Mouse (Mus musculus) ES-CJ7 (cell line): ENCODE results near the gene Eif4a1.
"Not testable (repeated sequence)": the region's sequence is repeated elsewhere in the genome, so short reads cannot be mapped to it uniquely, and the experiment has no call there.

Experiments
- DNase-seq: peaks from one replicate; pipeline ENCODE4 v3.0.0; 2011; ENCODE audit warnings: low read depth, low spot score

The Eif4a1 gene

DNA sequence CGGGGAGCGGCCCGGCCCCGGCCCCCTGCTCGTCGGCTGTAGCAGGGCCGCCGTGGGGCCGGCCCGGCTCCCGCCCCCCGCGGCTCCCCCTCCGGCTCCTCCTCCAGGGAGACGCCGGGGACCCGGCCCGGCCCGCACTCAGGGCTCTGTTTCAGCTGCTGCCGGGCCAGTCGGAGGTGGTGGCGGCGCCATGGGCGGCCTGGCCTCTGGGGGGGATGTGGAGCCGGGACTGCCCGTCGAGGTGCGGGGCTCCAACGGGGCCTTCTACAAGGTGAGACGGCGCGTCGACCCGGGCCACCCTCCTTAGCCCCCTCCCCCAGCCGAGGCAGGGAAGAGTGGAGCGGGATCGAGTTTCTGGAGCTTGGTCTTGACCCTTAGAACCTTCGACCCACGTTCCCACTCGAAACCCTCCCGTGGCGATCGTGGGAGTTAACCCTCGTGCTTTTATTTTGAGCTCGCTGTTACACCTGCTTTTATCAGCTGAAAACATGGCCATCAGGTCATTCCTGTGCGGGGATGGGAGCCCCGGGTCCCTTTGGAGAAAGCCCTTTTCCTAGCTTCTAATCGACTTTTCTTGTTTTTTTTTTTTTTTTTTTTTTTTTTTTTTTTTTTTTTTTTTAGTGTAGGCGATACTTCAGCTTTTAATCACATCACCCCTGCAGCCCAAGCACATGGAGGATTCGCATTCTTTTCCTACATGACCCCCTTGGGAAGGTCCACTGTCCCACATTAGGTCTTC lies 38.9 kb downstream of the Eif4a1 start:
- peak; percentile 51 for DNase-seq

GRCm38 (mm10) chr11:69632284-69633089 lies 39.7 kb downstream of the Eif4a1 start, which contains the start of gene Fxr2:
TSS of gene Fxr2 (plus strand) at chr11:69632990.
- DNase-seq, result peak; percentile 100

DNA sequence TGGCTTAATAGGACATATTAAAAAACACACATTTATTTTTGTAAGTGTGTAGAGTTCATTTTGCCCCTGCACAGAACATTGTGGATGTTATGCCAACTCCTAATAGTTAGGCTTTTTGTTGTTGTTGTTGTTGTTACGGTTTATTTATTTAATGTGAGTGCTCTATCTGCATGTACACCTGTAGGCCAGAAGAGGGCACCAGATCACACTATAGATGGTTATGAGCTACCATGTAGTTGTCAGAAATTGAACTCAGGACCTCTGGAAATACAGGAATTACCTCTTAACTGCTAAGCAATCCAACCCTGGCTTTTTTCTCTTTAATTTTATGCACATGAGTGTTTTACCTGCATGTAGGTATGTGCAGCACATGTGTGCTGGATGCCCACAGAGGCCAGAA lies 42.4 kb downstream of the Eif4a1 start:
- DNase-seq, result peak; percentile 70

DNA sequence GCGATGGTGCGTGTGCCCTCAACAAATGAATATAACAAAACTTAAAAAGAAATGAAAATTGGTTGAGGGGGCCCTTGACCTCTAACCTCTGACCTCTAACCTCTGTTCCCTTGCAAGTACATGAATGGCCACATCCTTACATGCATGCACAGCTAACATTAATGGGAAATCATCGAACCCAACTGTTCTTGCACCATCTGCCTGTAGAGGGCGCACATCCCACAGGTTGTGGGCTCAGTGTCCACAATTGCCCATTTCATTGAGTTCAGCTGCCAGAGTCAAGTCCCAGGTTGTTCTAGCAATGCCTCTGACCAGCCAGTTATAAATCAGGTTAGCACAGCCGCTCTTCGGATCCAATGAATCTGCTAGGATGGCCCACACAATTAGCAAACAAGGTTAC lies 43.9 kb downstream of the Eif4a1 start:
- peak; percentile 87 for DNase-seq

DNA sequence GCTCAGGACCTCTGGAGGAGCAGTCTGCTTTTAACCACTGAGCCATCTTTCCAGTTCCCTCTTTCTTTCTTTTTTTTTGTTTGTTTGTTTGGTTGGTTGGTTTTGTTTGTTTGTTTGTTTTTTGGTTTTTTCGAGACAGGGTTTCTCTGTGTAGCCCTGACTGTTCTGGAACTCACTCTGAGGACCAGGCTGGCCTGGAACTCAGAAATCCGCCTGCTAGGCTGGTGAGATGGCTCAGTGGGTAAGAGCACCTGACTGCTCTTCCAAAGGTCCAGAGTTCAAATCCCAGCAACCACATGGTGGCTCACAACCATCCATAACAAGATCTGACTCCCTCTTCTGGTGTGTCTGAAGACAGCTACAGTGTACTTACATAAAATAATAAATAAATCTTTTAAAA lies 47.9 kb downstream of the Eif4a1 start:
- not testable (repeated sequence) for DNase-seq

DNA sequence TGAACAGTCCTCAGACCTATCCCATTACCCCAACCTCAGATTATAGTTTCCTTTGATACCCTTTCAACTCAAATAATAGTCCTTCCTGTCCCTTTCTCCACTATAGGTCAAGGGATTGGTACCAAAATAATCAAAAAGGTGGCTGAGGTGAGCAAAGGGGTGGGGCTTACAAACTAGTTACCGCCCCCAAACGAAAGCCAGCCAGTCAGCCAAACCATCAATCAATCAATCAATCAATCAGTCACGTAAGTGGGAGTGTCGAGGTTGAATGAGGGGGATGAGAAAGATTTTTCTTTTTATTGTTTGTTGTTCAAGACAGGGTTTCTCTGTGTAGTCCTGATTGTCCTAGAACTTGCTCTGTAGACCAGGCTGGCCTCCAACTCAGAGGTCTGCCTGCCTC lies 49.2 kb downstream of the Eif4a1 start:
- DNase-seq, result no peak

DNA sequence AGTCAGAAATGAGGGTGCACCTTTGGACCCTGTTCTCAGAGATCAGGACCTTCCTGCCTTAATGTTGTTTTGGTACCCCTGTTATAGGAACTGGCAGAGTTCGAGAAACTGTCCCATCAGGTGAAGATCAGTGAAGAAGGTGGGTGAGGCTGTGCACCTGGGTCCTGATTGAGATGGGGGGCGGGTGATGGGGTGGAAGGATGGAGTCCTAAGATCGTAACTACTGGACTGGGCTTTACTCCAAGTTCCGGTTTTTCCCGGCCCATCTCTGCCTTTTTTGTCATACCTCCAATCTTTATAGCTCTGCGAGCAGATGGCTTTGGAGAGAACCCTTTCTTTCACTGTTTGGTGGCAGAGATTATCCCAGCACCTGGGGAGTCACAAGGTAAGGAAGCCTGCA lies 49.8 kb downstream of the Eif4a1 start:
- DNase-seq, result no peak

- no peak for DNase-seq
Measured at GRCm38 (mm10) chr11:69621571-69622268, 50.5 kb downstream of the Eif4a1 start, which contains the start of gene Sat2. TSS of gene Sat2 (plus strand) at chr11:69622024.

- no peak for DNase-seq
Measured at GRCm38 (mm10) chr11:69620394-69621081, 51.7 kb downstream of the Eif4a1 start.

DNA sequence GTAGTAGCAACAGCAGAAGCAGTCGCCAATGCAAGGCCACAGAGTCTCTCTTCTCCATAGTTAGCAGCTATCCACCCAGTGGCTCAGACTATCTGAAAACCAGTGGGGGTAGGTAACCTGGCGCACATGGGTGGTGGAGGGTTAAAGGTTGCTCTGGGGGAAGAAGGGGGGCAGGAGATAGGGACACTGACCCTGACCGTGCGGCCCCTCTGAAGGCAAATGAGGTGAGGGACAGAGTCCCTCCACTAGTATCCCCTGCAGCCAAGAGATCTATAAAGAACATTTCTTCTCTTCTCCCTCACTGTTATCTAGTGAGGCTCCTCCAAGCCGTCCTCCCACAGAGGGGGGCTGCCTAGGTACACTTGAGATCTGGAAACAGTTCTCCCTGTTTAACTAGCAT lies 54.4 kb downstream of the Eif4a1 start, which contains the start of gene Shbg:
Shbg (minus strand) TSS at position 101 of the 400 bp plus-strand sequence.
- DNase-seq, result no peak
